Mouse (Mus musculus) forebrain, postnatal 0 days (tissue): Measurements from ENCODE around the gene Hal. TPM values are rescaled to one million over a fixed set of nuclear protein-coding genes. Genes with fewer than 3 reads are reported as not detected.

Experiments used
- ATAC-seq: fragments of 200-750 bp; cut with Nextera tagmentation; 2 replicates; pipeline ENCODE4 v1.8.0; 2017; ENCODE audit warnings: mild to moderate bottlenecking, moderate library complexity
- DNase-seq: peaks from one replicate; pipeline ENCODE4 v3.0.0-alpha.2; 2015
- H3K27ac ChIP-seq: fragments of 300-500 bp; sonication (generic); 2 replicates; pipeline ENCODE4 v1.5.1; 2014; ENCODE audit warnings: low read depth, mild to moderate bottlenecking, antibody characterized with exemption, low read length, moderate library complexity, mixed read lengths
- H3K27me3 ChIP-seq: fragments of 300-500 bp; sonication (generic); 2 replicates; pipeline ENCODE4 v1.6.1; 2014; ENCODE audit warnings: mild to moderate bottlenecking, low read length, mixed read lengths; ENCODE audit not compliant: insufficient read depth
- H3K36me3 ChIP-seq: fragments of 300-500 bp; sonication (generic); 2 replicates; pipeline ENCODE4 v1.6.1; 2014; ENCODE audit warnings: mild to moderate bottlenecking, moderate library complexity; ENCODE audit not compliant: insufficient read depth
- H3K4me1 ChIP-seq: fragments of 300-500 bp; sonication (generic); 2 replicates; pipeline ENCODE4 v1.6.1; 2014; ENCODE audit warnings: antibody characterized with exemption; ENCODE audit not compliant: insufficient read depth
- H3K4me2 ChIP-seq: fragments of 300-500 bp; sonication (generic); 2 replicates; pipeline ENCODE4 v1.6.1; 2014; ENCODE audit warnings: low read depth, mild to moderate bottlenecking, moderate library complexity
- H3K4me3 ChIP-seq: fragments of 300-500 bp; sonication (generic); 2 replicates; pipeline ENCODE4 v1.5.1; 2014; ENCODE audit warnings: low read depth, low read length, mixed read lengths
- H3K9ac ChIP-seq: fragments of 300-500 bp; sonication (generic); 2 replicates; pipeline ENCODE4 v1.6.1; 2014; ENCODE audit warnings: mild to moderate bottlenecking
- H3K9me3 ChIP-seq: fragments of 300-500 bp; sonication (generic); 2 replicates; pipeline ENCODE4 v1.6.1; 2016; ENCODE audit warnings: low read length
- CTCF ChIP-seq: sonication (generic); IDR thresholded peaks from 2 replicates; pipeline ENCODE4 v1.5.1; 2016; ENCODE audit warnings: antibody characterized with exemption, control low read depth, low read depth
- WGBS: fragments of 180-500 bp; shearing (Covaris S2); extraction: QIAGEN DNeasy Blood & Tissue Kit; methylation state at CpG from one replicate; pipeline ENCODE4 v1.1.7; 2014; 5-methylcytosine and 5-hydroxymethylcytosine counted together
- polyA plus RNA-seq: library from polyadenylated mRNA; unstranded; fragments of >200 nt; fragmentation: Nextera tagmentation; extraction: Ambion mirVana; gene quantifications from 2 replicates; pipeline ENCODE4 v1.2.1, GENCODE M21; 2015
- total RNA-seq: library from RNA; depleted of rRNA; stranded (reverse); fragments of >200 nt; gene quantifications from 2 replicates; pipeline ENCODE4 v1.2.3, GENCODE M21; 2014

The Hal gene
- total and polyA plus RNA-seq, 2 experiments from 2014 or later = 0.05 to 0.15 TPM

DNA sequence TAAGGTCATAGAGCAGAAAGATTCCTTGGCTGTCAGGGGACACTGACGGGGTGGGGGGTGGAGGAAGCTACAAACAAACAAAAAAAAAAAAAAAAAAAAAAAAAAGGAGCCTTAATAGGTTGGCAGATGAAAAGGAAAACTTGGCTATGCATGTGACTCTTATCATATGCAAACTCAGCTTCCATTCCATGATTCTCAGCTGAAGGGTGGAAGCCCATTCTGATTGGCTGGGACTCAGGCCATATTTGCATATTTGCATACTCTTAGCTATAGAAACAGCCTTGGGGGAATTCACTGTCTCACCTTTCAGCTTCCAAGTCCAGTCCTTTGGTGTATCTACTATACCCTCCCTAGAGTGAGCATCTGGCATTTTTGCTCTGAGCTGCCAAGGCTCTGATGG is 26.9 kb downstream of the Hal start:
- no peak overlapping the region for H3K9ac ChIP-seq
- DNase-seq (peak; percentile 47), ATAC-seq (peak; percentile 40)
- 15% methylated on average over 1 of the region's 1 CpGs for WGBS
- H3K4me2 ChIP-seq = no peak overlapping the region
- no peak for TF ChIP-seq CTCF
- no peaks in the 10 kb centered on the region for H3K36me3 ChIP-seq
- no peaks in the 10 kb centered on the region for H3K4me1 ChIP-seq
- no peak overlapping the region for H3K27ac ChIP-seq
- H3K9me3 ChIP-seq = no peaks in the 10 kb centered on the region
- no peaks in the 10 kb centered on the region for H3K27me3 ChIP-seq
- H3K4me3 ChIP-seq = no peak overlapping the region

DNA sequence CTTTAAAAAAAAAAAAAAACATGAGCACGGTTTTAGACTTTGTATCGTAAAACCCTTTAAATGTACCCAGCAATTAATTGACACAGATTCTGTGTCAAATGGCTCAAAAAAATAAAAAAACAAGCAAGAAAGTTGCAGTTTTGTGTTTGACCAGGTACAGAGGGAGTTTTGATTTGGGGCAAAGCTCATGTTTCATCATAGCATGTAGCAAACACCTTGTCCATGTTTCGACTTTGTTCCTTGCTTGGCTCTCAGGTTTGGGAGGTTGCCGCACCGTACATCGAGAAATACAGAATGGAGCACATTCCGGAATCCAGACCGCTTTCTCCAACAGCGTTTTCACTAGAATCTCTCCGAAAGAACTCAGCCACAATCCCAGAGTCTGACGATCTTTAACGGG is 27.4 kb downstream of the Hal start:
- WGBS = 80% methylated on average over 12 of the region's 12 CpGs
- no peaks in the 10 kb centered on the region for H3K36me3 ChIP-seq
- no peaks in the 10 kb centered on the region for H3K27me3 ChIP-seq
- TF ChIP-seq CTCF = no peak
- no peak overlapping the region for H3K9ac ChIP-seq
- ATAC-seq (no peak), DNase-seq (no peak)
- H3K4me3 ChIP-seq = no peak overlapping the region
- no peak overlapping the region for H3K27ac ChIP-seq
- no peak overlapping the region for H3K4me2 ChIP-seq
- H3K4me1 ChIP-seq = no peaks in the 10 kb centered on the region
- H3K9me3 ChIP-seq = no peaks in the 10 kb centered on the region

DNA sequence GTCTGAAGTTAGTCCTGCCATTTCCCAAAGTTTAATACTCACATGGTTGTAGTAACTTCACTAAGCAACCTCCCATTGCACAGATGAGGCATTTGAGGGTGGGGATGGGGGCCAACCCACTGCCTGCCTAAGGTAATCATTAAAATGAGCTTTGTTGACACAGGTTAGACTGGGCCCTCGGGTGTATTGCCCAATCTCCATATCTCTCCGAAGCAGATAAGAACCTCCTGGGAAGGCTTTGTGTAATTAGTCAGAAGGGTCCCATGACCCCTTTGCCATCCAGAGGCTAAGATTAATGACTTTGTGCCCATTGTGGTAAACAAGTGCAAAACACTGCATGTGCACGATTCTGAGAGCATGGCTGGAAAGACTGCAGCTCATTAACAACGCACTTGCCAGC is 29.2 kb downstream of the Hal start:
- 69% methylated on average over 4 of the region's 4 CpGs for WGBS
- no peaks in the 10 kb centered on the region for H3K9me3 ChIP-seq

GRCm38 (mm10) chr10:93518186-93518585 is 29.6 kb downstream of the Hal start:
- Histone ChIP-seq H3K9ac (no peak overlapping the region), H3K9me3 (no peaks in the 10 kb centered on the region), H3K4me3 (no peak overlapping the region), H3K36me3 (no peaks in the 10 kb centered on the region), H3K4me1 (no peaks in the 10 kb centered on the region), H3K4me2 (no peak overlapping the region), H3K27me3 (no peaks in the 10 kb centered on the region), H3K27ac (no peak overlapping the region)
- no peak for TF ChIP-seq CTCF
- WGBS = 88% methylated on average over 4 of the region's 4 CpGs
- DNase-seq = no peak
- no peak for ATAC-seq

More for the DNA sequence above, 29.2 kb downstream of the Hal start:
- DNase-seq (no peak), ATAC-seq (no peak)
- Histone ChIP-seq H3K36me3 (no peaks in the 10 kb centered on the region), H3K4me2 (no peak overlapping the region), H3K27ac (no peak overlapping the region), H3K4me3 (no peak overlapping the region), H3K9ac (no peak overlapping the region), H3K27me3 (no peaks in the 10 kb centered on the region), H3K4me1 (no peaks in the 10 kb centered on the region)
- no peak for TF ChIP-seq CTCF

DNA sequence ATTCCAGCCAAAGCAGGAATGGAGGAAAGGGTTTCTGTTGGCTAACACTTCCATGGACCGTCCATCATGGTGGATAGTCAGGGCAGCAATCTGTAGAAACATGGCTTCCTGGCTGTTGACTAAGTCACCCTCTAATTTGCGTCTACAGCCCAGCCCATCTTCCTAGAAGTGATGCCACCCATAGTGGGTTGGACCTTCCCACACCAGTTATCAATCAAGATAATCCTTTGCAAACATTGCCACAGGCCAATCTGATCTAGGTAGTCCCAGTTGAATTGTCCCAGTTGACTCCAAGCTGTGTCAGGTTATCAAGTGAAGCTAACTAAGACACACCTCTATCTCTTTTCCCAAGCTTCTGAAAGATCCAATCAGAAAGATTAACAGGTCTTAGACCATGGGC is 30.1 kb downstream of the Hal start:
- 97% methylated on average over 2 of the region's 2 CpGs for WGBS
- ATAC-seq (no peak), DNase-seq (no peak)
- H3K4me3 ChIP-seq = no peak overlapping the region
- H3K36me3 ChIP-seq = no peaks in the 10 kb centered on the region
- H3K9me3 ChIP-seq = no peaks in the 10 kb centered on the region
- H3K4me1 ChIP-seq = no peaks in the 10 kb centered on the region
- H3K4me2 ChIP-seq = no peak overlapping the region
- H3K27ac ChIP-seq = no peak overlapping the region
- H3K9ac ChIP-seq = no peak overlapping the region
- TF ChIP-seq CTCF = no peak
- no peaks in the 10 kb centered on the region for H3K27me3 ChIP-seq

- Histone ChIP-seq H3K36me3 (no peaks in the 10 kb centered on the region), H3K27me3 (no peaks in the 10 kb centered on the region), H3K27ac (no peak overlapping the region), H3K4me3 (no peak overlapping the region), H3K4me2 (no peak overlapping the region), H3K9ac (no peak overlapping the region), H3K9me3 (no peaks in the 10 kb centered on the region), H3K4me1 (no peaks in the 10 kb centered on the region)
- DNase-seq = no peak
- no peak for ATAC-seq
- no peak for TF ChIP-seq CTCF
- WGBS = 93% methylated on average over 8 of the region's 8 CpGs
Measured at GRCm38 (mm10) chr10:93519159-93519558, 30.6 kb downstream of the Hal start.

GRCm38 (mm10) chr10:93519756-93520155 is 31.2 kb downstream of the Hal start:
- DNase-seq = no peak
- Histone ChIP-seq H3K9me3 (no peaks in the 10 kb centered on the region), H3K9ac (no peak overlapping the region), H3K27ac (no peak overlapping the region), H3K4me1 (no peaks in the 10 kb centered on the region), H3K36me3 (no peaks in the 10 kb centered on the region), H3K4me3 (no peak overlapping the region), H3K4me2 (no peak overlapping the region), H3K27me3 (no peaks in the 10 kb centered on the region)
- ATAC-seq = no peak
- no peak for TF ChIP-seq CTCF
- WGBS = 92% methylated on average over 5 of the region's 5 CpGs

DNA sequence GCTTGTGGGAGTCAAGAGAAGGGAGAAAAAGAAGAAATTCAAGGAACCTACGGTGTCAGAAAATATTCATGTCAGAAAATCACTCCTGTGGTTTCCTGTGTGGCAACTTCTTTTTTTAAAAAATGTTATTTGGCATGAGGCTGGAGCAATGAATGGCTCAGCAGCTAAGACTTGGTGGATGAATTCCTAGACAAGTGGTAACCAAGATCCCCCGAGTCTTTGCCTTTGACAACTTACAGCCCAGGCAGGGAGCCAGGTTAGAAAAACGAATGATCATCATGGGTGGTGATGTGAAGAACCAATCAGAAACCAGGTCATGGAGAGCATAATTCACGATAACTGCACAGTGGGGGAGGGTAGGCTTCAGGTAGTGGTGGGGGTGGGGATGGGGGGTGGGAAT is 32.4 kb downstream of the Hal start:
- TF ChIP-seq CTCF = no peak
- H3K4me3 ChIP-seq = no peak overlapping the region
- whole genome bisulfite sequencing = 71% methylated on average over 4 of the region's 4 CpGs

More for the DNA sequence above, 32.4 kb downstream of the Hal start:
- Histone ChIP-seq H3K36me3 (no peaks in the 10 kb centered on the region), H3K27ac (no peak overlapping the region), H3K9ac (no peak overlapping the region), H3K27me3 (no peaks in the 10 kb centered on the region), H3K4me2 (no peak overlapping the region), H3K4me1 (no peaks in the 10 kb centered on the region), H3K9me3 (no peaks in the 10 kb centered on the region)
- DNase-seq = no peak
- ATAC-seq = no peak
